Mouse (Mus musculus) monocyte, adult 59 days (primary cell): Measurements from ENCODE around the gene Tmem98. TPM values are rescaled to one million over a fixed set of nuclear protein-coding genes. Genes with fewer than 3 reads are reported as not detected.

ENCODE experiments used
- total RNA-seq, 2 experiments: library from RNA; stranded (reverse); gene quantifications; one replicate each; pipeline ENCODE4 v1.2.4; 2023

The Tmem98 gene
- not detected for total RNA-seq

DNA sequence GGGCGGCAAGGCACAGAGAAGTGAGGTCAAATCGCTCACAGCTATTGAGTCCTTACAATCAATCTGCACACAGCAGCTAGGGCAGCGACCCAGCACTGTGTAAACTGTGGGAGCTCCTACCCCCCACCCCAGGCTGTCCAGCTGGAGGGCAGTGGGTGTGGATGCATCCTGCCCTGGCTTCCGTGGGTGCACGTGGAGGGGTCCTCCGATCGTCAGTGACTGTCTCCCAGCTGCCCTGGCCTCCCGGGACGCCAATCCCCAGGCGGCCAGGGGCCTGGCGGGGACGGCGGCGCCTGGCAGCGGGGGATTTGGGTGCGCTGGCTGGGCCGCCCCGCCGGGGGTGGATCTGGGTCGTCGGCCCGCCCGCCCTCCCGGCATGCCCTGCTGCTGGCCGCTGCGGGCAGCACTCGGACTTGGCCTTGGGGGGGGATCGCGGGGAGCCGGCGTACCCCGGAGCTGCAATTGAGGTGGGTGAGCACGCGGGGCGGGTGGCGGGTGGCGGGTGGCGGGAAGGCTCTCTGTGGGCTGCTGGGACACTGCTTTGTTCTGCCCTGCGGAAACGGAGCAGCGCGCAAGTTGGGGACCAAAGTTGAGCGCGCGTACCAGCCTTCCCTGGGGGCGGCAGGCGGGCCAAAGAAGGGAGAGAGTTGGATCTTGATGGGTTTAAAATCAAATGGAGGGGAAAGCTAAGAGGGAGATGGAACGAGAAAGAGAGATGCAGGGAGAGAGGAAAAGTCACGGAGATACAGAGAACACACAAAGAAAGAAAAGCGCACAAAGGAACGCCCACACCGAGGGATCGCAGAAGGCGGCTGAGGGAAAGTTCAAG is at the start of gene Tmem98:
TSS of gene Tmem98 (plus strand) at position 183 of the 829 bp plus-strand sequence.

DNA sequence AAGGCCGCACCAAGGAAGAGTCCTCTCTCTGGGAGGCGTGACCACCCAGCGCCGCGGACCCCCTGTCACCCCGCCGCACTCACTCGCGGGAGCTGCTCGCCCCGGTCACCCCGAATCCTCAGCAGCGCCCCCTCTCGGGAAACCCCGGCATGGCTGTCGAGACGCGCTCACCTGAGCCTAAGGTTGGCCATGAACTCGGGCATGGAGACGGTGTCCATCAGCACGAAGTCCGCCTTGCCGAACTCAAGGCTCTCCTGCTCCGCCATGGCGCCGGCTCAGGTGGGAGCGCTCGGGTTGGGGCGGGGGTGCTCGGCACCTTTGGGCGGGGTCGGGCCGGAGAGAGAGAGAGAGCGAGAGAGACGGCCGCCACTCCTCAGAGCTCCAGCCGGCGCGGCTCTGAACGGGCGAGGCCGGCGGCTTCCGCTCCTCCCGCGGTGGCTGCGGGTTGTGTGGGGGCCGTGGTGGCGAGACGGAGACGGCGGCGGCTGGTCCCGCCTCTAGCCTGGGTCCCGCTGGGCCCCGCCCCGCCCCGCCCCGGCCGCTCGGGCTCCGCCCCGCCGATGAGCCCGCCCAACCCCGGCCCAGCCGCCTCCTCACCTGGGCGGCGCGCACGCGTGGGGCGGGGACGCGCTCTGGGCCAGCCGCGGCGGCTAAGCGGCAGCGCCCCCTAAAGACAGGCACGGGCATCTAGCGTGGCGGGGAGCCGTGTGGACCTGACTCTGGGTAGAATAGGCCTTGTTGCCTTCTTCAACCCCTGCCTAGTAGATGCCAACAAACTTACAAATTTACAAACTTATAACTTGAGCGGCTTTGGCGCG is 30.2 kb upstream of the Tmem98 start, which contains the start of gene Myo1d:
TSS of gene Myo1d (minus strand) at position 499 of the 818 bp plus-strand sequence.

GRCm38 (mm10) chr11:80858065-80858464 is 48.1 kb downstream of the Tmem98 start, which contains the start of gene Spaca3:
Spaca3 (plus strand) TSS chr11:80858365.

Other genes with a start within 250 kb of the Tmem98 start
- under 1 TPM; 0.36 to 0.37 TPM for gene Myo1d, start 30.1 kb upstream of the Tmem98 start, total RNA-seq
- not detected for gene Spaca3, start 48.2 kb downstream of the Tmem98 start, total RNA-seq